Mouse (Mus musculus) heart, embryonic 14.5 days (tissue): ENCODE results near the gene Sele. TPM values are rescaled to one million over a fixed set of nuclear protein-coding genes. Genes with fewer than 3 reads are reported as not detected.
A peak's percentile ranks its signal among the peaks of the same experiment; 100 is the strongest.

Experiments
- ATAC-seq: fragments of 200-750 bp; cut with Nextera tagmentation; 2 replicates; pipeline ENCODE4 v1.8.0; 2017; ENCODE audit warnings: low read depth, moderate TSS enrichment; ENCODE audit not compliant: insufficient number of reproducible peaks, insufficient read depth, low FRiP score
- H3K27ac ChIP-seq, 2 experiments: fragments of 200-500 bp in 1 of 2; fragments of 300-500 bp in 1 of 2; sonication (generic) in 1 of 2; replicated peaks in 1 of 2; 2 replicates each; pipeline ENCODE4 v1.5.1; 2012 to 2014; ENCODE audit warnings: low read depth in 2 of 2, low read length in 2 of 2, control low read depth in 1 of 2, mild to moderate bottlenecking in 1 of 2, mixed read lengths in 1 of 2; ENCODE audit not compliant: control insufficient read depth in 1 of 2, insufficient read depth in 1 of 2
- H3K27me3 ChIP-seq: fragments of 300-500 bp; sonication (generic); 2 replicates; pipeline ENCODE4 v1.6.1; 2014; ENCODE audit warnings: mild to moderate bottlenecking, low read length, control low read depth; ENCODE audit not compliant: control insufficient read depth, insufficient read depth
- H3K36me3 ChIP-seq: fragments of 300-500 bp; sonication (generic); 2 replicates; pipeline ENCODE4 v1.6.1; 2014; ENCODE audit warnings: mild to moderate bottlenecking, control low read depth, low read length, mixed read lengths; ENCODE audit not compliant: control insufficient read depth, insufficient read depth
- H3K4me1 ChIP-seq, 2 experiments: fragments of 200-500 bp in 1 of 2; fragments of 300-500 bp in 1 of 2; sonication (generic) in 1 of 2; 2 replicates each; pipeline ENCODE4 v1.6.1; 2012 to 2014; ENCODE audit warnings: low read length in 2 of 2, control low read depth in 1 of 2, mixed read lengths in 1 of 2; ENCODE audit not compliant: control insufficient read depth in 2 of 2, insufficient read depth in 2 of 2
- H3K4me2 ChIP-seq: fragments of 300-500 bp; sonication (generic); 2 replicates; pipeline ENCODE4 v1.6.1; 2014; ENCODE audit warnings: mild to moderate bottlenecking, low read length
- H3K4me3 ChIP-seq, 2 experiments: fragments of 200-500 bp in 1 of 2; fragments of 300-500 bp in 1 of 2; sonication (generic) in 1 of 2; 2 replicates each; pipeline ENCODE4 v1.5.1; 2012 to 2014; ENCODE audit warnings: low read length in 2 of 2, mild to moderate bottlenecking in 2 of 2, control low read depth in 1 of 2, low read depth in 1 of 2, moderate library complexity in 1 of 2; ENCODE audit not compliant: control insufficient read depth in 1 of 2, insufficient read depth in 1 of 2
- H3K9ac ChIP-seq: fragments of 300-500 bp; sonication (generic); 2 replicates; pipeline ENCODE4 v1.6.1; 2014; ENCODE audit warnings: mild to moderate bottlenecking, low read length
- H3K9me3 ChIP-seq: fragments of 300-500 bp; sonication (generic); 2 replicates; pipeline ENCODE4 v1.6.1; 2016; ENCODE audit warnings: low read length, control low read depth; ENCODE audit not compliant: control insufficient read depth
- WGBS: fragments of 180-500 bp; shearing (Covaris S2); extraction: QIAGEN DNeasy Blood & Tissue Kit; methylation state at CpG from one replicate; pipeline ENCODE4 v1.1.7; 2014; 5-methylcytosine and 5-hydroxymethylcytosine counted together
- polyA plus RNA-seq: library from polyadenylated mRNA; unstranded; fragments of >200 nt; fragmentation: Nextera tagmentation; extraction: Ambion mirVana; gene quantifications from 2 replicates; pipeline ENCODE4 v1.2.1, GENCODE M21; 2014

Gene Sele
- 1.9 and 2.2 TPM in 2 replicates for polyA plus RNA-seq

DNA sequence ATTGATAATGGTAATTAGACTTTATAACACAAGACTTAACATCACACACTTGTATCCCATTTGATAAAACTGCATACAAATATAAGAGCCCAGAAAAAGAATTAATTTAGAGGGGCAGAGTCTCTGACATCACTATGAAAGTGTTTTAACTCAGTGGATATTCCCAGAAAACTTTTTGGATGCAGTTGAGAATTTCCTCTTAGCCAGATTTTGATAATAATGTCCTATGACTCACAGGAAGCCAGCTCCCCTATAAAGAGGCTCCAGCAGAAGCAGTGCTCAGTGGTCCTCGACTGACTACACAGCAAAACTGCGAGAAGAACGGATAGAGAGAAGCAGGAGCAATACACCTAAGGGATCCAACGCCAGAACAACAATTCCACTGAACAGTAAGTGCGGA, at the start of gene Sele:
Gene Sele, plus strand, starts transcription at position 301 of the 400 bp plus-strand sequence.
- Histone ChIP-seq H3K9ac (no peak within 1 kb of the TSS), H3K9me3 (no peaks in the 10 kb centered on the region), H3K27me3 (no peaks in the 10 kb centered on the region), H3K4me2 (peak within 1 kb of the TSS; percentile 7; the same call in 1 of the 2 replicates), H3K4me1 (no peaks in the 10 kb centered on the region; a peak in 1 of 4 replicates), H3K27ac (no peak within 1 kb of the TSS), H3K36me3 (no peaks in the 10 kb centered on the region), H3K4me3 (no peak within 1 kb of the TSS)
- no peak for ATAC-seq
- 72% methylated on average over 5 of the region's 5 CpGs for WGBS

GRCm38 (mm10) chr1:164001831-164002452, 46.1 kb upstream of the Sele start:
- Histone ChIP-seq H3K4me3 (no peak overlapping the region), H3K9ac (no peak overlapping the region), H3K9me3 (no peaks in the 10 kb centered on the region), H3K27ac (no peak overlapping the region), H3K27me3 (no peaks in the 10 kb centered on the region), H3K4me1 (no peaks in the 10 kb centered on the region), H3K4me2 (no peak overlapping the region), H3K36me3 (0 out of 2 replicates have a peak, but pooled peaks cover 2% of the 10 kb centered on the region)
- ATAC-seq: no peak
- WGBS: 64% methylated on average over 6 of the region's 6 CpGs

- no peak for ATAC-seq
- no peak overlapping the region for H3K4me2 ChIP-seq
- H3K27me3 ChIP-seq: no peaks in the 10 kb centered on the region
- no peaks in the 10 kb centered on the region for H3K4me1 ChIP-seq
- WGBS: 65% methylated on average over 3 of the region's 3 CpGs
- H3K27ac ChIP-seq: no peak overlapping the region
- H3K36me3 ChIP-seq: no peaks in the 10 kb centered on the region
- H3K9ac ChIP-seq: no peak overlapping the region
- H3K4me3 ChIP-seq: no peak overlapping the region
- no peaks in the 10 kb centered on the region for H3K9me3 ChIP-seq
These were observed 43.7 kb upstream of the Sele start for GRCm38 (mm10) chr1:164004311-164004710.

DNA sequence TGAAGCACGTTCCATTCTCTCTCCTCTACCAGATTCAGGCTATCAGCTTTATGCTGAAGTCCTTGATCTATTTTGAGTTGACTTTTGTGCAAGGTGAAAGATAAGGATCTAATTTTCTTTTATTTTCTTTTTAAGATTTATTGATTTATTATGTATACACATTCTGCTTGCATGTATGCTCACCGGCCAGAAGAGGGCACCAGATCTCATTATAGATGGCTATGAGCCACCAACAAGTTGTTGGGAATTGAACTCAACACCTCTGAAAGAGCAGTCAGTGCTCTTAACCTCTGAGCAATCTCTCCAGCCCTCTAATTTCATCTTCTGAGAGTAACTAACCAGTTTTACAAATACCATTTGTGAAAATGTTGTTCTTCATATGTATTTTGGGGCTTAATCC, 38.8 kb upstream of the Sele start:
- Histone ChIP-seq H3K4me2 (no peak overlapping the region), H3K36me3 (no peaks in the 10 kb centered on the region), H3K9me3 (no peaks in the 10 kb centered on the region), H3K4me3 (no peak overlapping the region), H3K9ac (no peak overlapping the region), H3K4me1 (no peaks in the 10 kb centered on the region), H3K27ac (no peak overlapping the region), H3K27me3 (no peaks in the 10 kb centered on the region)
- ATAC-seq: no peak
- 39% methylated on average over 2 of the region's 2 CpGs for WGBS

DNA sequence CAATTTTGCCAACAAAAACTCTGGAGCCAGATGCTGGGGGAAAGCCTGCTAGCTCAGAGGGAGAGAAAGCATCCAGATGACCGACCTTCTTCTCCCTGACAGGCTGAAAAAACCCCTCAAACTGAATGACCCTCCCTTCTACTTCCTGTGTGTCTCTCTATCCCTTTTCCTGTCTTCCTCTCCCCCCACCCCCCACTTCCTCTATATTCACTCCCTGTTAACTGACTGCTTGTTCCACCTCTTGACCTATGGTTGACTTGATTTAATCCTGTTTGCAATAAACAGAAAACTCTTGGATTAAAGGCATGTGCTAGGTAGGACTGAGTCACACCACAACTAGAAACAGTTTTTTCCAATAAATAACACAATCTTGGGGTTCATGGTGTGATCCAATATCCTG, 33.4 kb upstream of the Sele start:
- Histone ChIP-seq H3K4me1 (no peaks in the 10 kb centered on the region), H3K9ac (no peak overlapping the region), H3K4me3 (no peak overlapping the region), H3K27ac (no peak overlapping the region), H3K9me3 (no peaks in the 10 kb centered on the region), H3K4me2 (no peak overlapping the region), H3K27me3 (no peaks in the 10 kb centered on the region), H3K36me3 (no peaks in the 10 kb centered on the region)
- WGBS: 67% methylated on average over 1 of the region's 1 CpGs
- no peak for ATAC-seq

- no peak for ATAC-seq
- Histone ChIP-seq H3K36me3 (no peaks in the 10 kb centered on the region), H3K9ac (no peak overlapping the region), H3K4me1 (no peaks in the 10 kb centered on the region), H3K27ac (no peak overlapping the region), H3K27me3 (no peaks in the 10 kb centered on the region), H3K4me2 (no peak overlapping the region), H3K4me3 (no peak overlapping the region), H3K9me3 (no peaks in the 10 kb centered on the region)
- 84% methylated on average over 16 of the region's 16 CpGs for WGBS
These were observed 29.7 kb upstream of the Sele start for GRCm38 (mm10) chr1:164018221-164018896.

- WGBS: 46% methylated on average over 6 of the region's 6 CpGs
- Histone ChIP-seq H3K4me3 (no peak overlapping the region), H3K27me3 (no peaks in the 10 kb centered on the region), H3K9me3 (no peaks in the 10 kb centered on the region), H3K27ac (no peak overlapping the region), H3K4me2 (no peak overlapping the region), H3K36me3 (no peaks in the 10 kb centered on the region), H3K4me1 (no peaks in the 10 kb centered on the region), H3K9ac (no peak overlapping the region)
- no peak for ATAC-seq
These were observed 28.2 kb upstream of the Sele start for GRCm38 (mm10) chr1:164019789-164020188.
